Mouse (Mus musculus) small intestine, adult 2 months (tissue): ENCODE results near the gene Ndrg2.

ENCODE experiments used
- CTCF ChIP-seq: fragments of 200-500 bp; IDR thresholded peaks from 2 replicates; pipeline ENCODE4 v1.5.1; 2012; ENCODE audit warnings: low read depth, mild to moderate bottlenecking, control low read depth, inconsistent platforms, low read length, moderate library complexity, mixed read lengths; ENCODE audit not compliant: insufficient replicate concordance, insufficient read length; ENCODE audit errors: extremely low read depth
- POLR2A ChIP-seq: fragments of 200-500 bp; IDR thresholded peaks from 2 replicates; pipeline ENCODE4 v1.6.1; 2012; ENCODE audit warnings: low read depth, mild to moderate bottlenecking, control low read depth, inconsistent platforms, low read length, moderate library complexity

GRCm38 (mm10) chr14:51932092-51933020 lies 18.4 kb upstream of the Ndrg2 start:
- TF ChIP-seq CTCF (no peak), POLR2A (no peak)
